Mouse (Mus musculus) lung, postnatal 10 days (tissue): Measurements from ENCODE around the gene Lmx1a.

Experiments
- DNase-seq: peaks from one replicate; pipeline ENCODE4 v3.0.0; 2021

Lmx1a gene

GRCm38 (mm10) chr1:167694731-167695130, 5.7 kb downstream of the Lmx1a start:
- no peak for DNase-seq

GRCm38 (mm10) chr1:167695910-167696459, 6.9 kb downstream of the Lmx1a start:
- no peak for DNase-seq

GRCm38 (mm10) chr1:167699706-167700105, 10.7 kb downstream of the Lmx1a start:
- DNase-seq, result no peak

- no peak for DNase-seq
Measured at GRCm38 (mm10) chr1:167700221-167700620, 11.2 kb downstream of the Lmx1a start.

GRCm38 (mm10) chr1:167705527-167705926, 16.5 kb downstream of the Lmx1a start:
- no peak for DNase-seq

- no peak for DNase-seq
Measured at GRCm38 (mm10) chr1:167708761-167709160, 19.7 kb downstream of the Lmx1a start.

GRCm38 (mm10) chr1:167715730-167716341, 26.8 kb downstream of the Lmx1a start:
- DNase-seq, result no peak

GRCm38 (mm10) chr1:167734471-167734870, 45.4 kb downstream of the Lmx1a start:
- DNase-seq, result no peak

- DNase-seq, result no peak
Measured at GRCm38 (mm10) chr1:167736793-167737192, 47.8 kb downstream of the Lmx1a start.

- no peak for DNase-seq
Measured at GRCm38 (mm10) chr1:167739286-167739685, 50.2 kb downstream of the Lmx1a start.

GRCm38 (mm10) chr1:167746676-167747075, 57.6 kb downstream of the Lmx1a start:
- no peak for DNase-seq

- DNase-seq, result peak; percentile 22
Measured at GRCm38 (mm10) chr1:167752661-167753060, 63.6 kb downstream of the Lmx1a start.

GRCm38 (mm10) chr1:167754085-167754484, 65.0 kb downstream of the Lmx1a start:
- no peak for DNase-seq

GRCm38 (mm10) chr1:167754636-167755522, 65.8 kb downstream of the Lmx1a start:
- peak; percentile 16 for DNase-seq

GRCm38 (mm10) chr1:167758208-167758607, 69.2 kb downstream of the Lmx1a start:
- DNase-seq, result no peak

- DNase-seq, result no peak
Measured at GRCm38 (mm10) chr1:167760307-167760706, 71.3 kb downstream of the Lmx1a start.

GRCm38 (mm10) chr1:167761785-167762223, 72.8 kb downstream of the Lmx1a start:
- no peak for DNase-seq

- DNase-seq, result no peak
Measured at GRCm38 (mm10) chr1:167766619-167767018, 77.6 kb downstream of the Lmx1a start.

GRCm38 (mm10) chr1:167770457-167770856, 81.4 kb downstream of the Lmx1a start:
- no peak for DNase-seq

GRCm38 (mm10) chr1:167779766-167780488, 90.9 kb downstream of the Lmx1a start:
- no peak for DNase-seq

GRCm38 (mm10) chr1:167781787-167782484, 92.9 kb downstream of the Lmx1a start:
- peak; percentile 86 for DNase-seq

GRCm38 (mm10) chr1:167784067-167784466, 95.0 kb downstream of the Lmx1a start:
- DNase-seq, result no peak
